In the genomic region with DNA sequence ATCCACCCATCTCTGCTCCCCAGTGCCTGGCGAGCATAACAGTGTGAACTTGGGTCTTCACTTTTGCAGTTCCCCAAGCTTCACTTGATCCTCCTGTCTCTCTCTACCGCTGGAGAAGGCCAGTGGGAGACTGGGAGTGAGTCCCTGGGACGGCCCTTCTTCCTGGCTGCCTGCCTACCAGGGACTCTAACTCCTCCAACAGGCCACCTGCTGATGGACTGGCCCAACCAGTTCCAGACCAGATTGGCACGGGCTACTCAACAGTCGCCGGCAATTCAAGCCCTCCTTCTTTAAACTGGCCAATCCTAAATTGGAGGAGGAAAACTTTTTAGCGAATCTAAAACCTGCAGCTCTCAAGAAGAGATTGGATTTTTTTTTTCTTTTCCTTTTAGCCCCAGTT, we compare ENCODE assay signal across 14 mouse cellular contexts.
DNase-seq lines count a peak whose midpoint lies in the region; ATAC-seq and TF ChIP-seq lines count a peak whose summit lies in the region.
"Had no signal": no experiment of that assay in that cellular context is flagged by ENCODE, and none has a peak within 500 bp of the region (broad histone marks: within the 10 kb centered on the region; RNA-seq: fewer than 3 reads in every experiment).

No protein-coding gene starts in this region.

- no peaks in the 10 kb centered on the region for H3K27me3 ChIP-seq in kidney, postnatal 0 days (ENCODE audit: insufficient read depth, low read length)
- peaks cover 12% of the 10 kb centered on the region; the same call in 1 of the 2 replicates for H3K27me3 ChIP-seq in heart, embryonic 10.5 days (ENCODE audit: insufficient read depth, poor library complexity, severe bottlenecking)
- no peaks in the 10 kb centered on the region for H3K27me3 ChIP-seq in forebrain, embryonic 16.5 days (replicated peaks; ENCODE audit: control insufficient read depth, insufficient read depth, low read length)
- H3K27me3 ChIP-seq: embryonic facial prominence, embryonic 12.5 days; heart, embryonic 15.5 days had no signal

- TF ChIP-seq CTCF in kidney, postnatal 0 days (IDR thresholded peaks at IDR 0.05; ENCODE audit: low read depth): no peak; the same call in 1 of the 2 replicates

- H3K36me3 ChIP-seq in kidney, postnatal 0 days (ENCODE audit: insufficient read depth, low read length): no peaks in the 10 kb centered on the region
- H3K36me3 ChIP-seq in heart, embryonic 10.5 days: no peaks in the 10 kb centered on the region
- H3K36me3 ChIP-seq in forebrain, embryonic 16.5 days (ENCODE audit: control insufficient read depth, insufficient read depth): no peaks in the 10 kb centered on the region
- H3K36me3 ChIP-seq: embryonic facial prominence, embryonic 12.5 days; heart, embryonic 15.5 days had no signal

- no peaks in the 10 kb centered on the region for H3K4me1 ChIP-seq in kidney, postnatal 0 days (replicated peaks; ENCODE audit: insufficient read depth, low read length)
- H3K4me1 ChIP-seq in heart, embryonic 10.5 days: peaks cover 48% of the 10 kb centered on the region
- peaks cover 6% of the 10 kb centered on the region; the same call in 1 of the 2 replicates for H3K4me1 ChIP-seq in forebrain, embryonic 16.5 days (replicated peaks; ENCODE audit: control insufficient read depth, insufficient read depth, low read length)

- H3K9ac ChIP-seq in kidney, postnatal 0 days (ENCODE audit: low read depth, low read length): no peak overlapping the region
- H3K9ac ChIP-seq in forebrain, embryonic 16.5 days (replicated peaks; ENCODE audit: low read depth, low read length): no peak overlapping the region
- H3K9ac ChIP-seq: embryonic facial prominence, embryonic 12.5 days; heart, embryonic 15.5 days; liver, embryonic 14.5 days had no signal

- no peak overlapping the region for H3K27ac ChIP-seq in kidney, postnatal 0 days
- no peak overlapping the region for H3K27ac ChIP-seq in heart, embryonic 10.5 days
- H3K27ac ChIP-seq in forebrain, embryonic 16.5 days (ENCODE audit: low read length): no peak overlapping the region
- H3K27ac ChIP-seq: embryonic facial prominence, embryonic 12.5 days; heart, embryonic 15.5 days; liver, embryonic 14.5 days had no signal

- H3K4me2 ChIP-seq in kidney, postnatal 0 days (ENCODE audit: low read length): no peak overlapping the region
- no peak overlapping the region for H3K4me2 ChIP-seq in forebrain, embryonic 16.5 days (ENCODE audit: low read length)
- H3K4me2 ChIP-seq: embryonic facial prominence, embryonic 12.5 days; heart, embryonic 15.5 days had no signal

- no peak overlapping the region for H3K4me3 ChIP-seq in kidney, postnatal 0 days (replicated peaks; ENCODE audit: low read depth, low read length)
- no peak overlapping the region for H3K4me3 ChIP-seq in heart, embryonic 10.5 days
- no peak overlapping the region for H3K4me3 ChIP-seq in forebrain, embryonic 16.5 days (replicated peaks; ENCODE audit: low read length)
- H3K4me3 ChIP-seq: embryonic facial prominence, embryonic 12.5 days; heart, embryonic 15.5 days had no signal

- no peaks in the 10 kb centered on the region for H3K9me3 ChIP-seq in kidney, postnatal 0 days (replicated peaks; ENCODE audit: low read length)
- no peaks in the 10 kb centered on the region for H3K9me3 ChIP-seq in heart, embryonic 10.5 days
- no peaks in the 10 kb centered on the region for H3K9me3 ChIP-seq in forebrain, embryonic 16.5 days (ENCODE audit: control insufficient read depth, low read length)
- H3K9me3 ChIP-seq: embryonic facial prominence, embryonic 12.5 days; heart, embryonic 15.5 days had no signal

- WGBS in kidney, postnatal 0 days: 28% methylated on average over 7 of the region's 7 CpGs
- 22% methylated on average over 7 of the region's 7 CpGs for WGBS in heart, embryonic 10.5 days
- WGBS in forebrain, embryonic 16.5 days: 28% methylated on average over 7 of the region's 7 CpGs

- DNase-seq in urinary bladder, postnatal 14 days (ENCODE audit: low spot score): peak; percentile 86
- no peak for DNase-seq in urinary bladder, postnatal 10 days (ENCODE audit: low spot score)
- peak; percentile 21 for DNase-seq in kidney, postnatal 0 days (ENCODE audit: low spot score)
- DNase-seq in lung, postnatal 10 days: peak; percentile 73
- DNase-seq in urinary bladder, postnatal 4 days (ENCODE audit: low spot score in 2 of 2): peak; percentile 44 to 69
- no peak for DNase-seq in layer of hippocampus, adult 11-12 months (ENCODE audit: low spot score)
- DNase-seq in heart, embryonic 10.5 days (ENCODE audit: low spot score): no peak
- DNase-seq: adrenal gland, adult 2 months; cerebellum, adult 11 months; layer of hippocampus, postnatal 36 days had no signal

- ATAC-seq in kidney, postnatal 0 days (replicated peaks; ENCODE audit: low FRiP score, low read depth): no peak
- ATAC-seq in forebrain, embryonic 16.5 days: no peak

Comparison
In these comparisons a context has a peak if more than half of its experiments do, and no peak if none do; other contexts are left out.
1. DNase-seq: peak in urinary bladder, postnatal 14 days (single experiment), kidney, postnatal 0 days (single experiment), lung, postnatal 10 days (single experiment) and urinary bladder, postnatal 4 days (2 of 2); none in urinary bladder, postnatal 10 days (single experiment), layer of hippocampus, adult 11-12 months (single experiment) and heart, embryonic 10.5 days (single experiment).